Mouse (Mus musculus) embryonic fibroblast, embryonic 13.5 days (primary cell): ENCODE measurements around the gene Slc6a6.

ENCODE experiments used
- CTCF ChIP-seq: IDR thresholded peaks from 2 replicates; pipeline ENCODE4 v1.5.1; 2011; ENCODE audit warnings: mild to moderate bottlenecking, control low read depth, low read length, moderate library complexity, borderline replicate concordance; ENCODE audit not compliant: insufficient read depth
- POLR2A ChIP-seq: IDR thresholded peaks from 2 replicates; pipeline ENCODE4 v1.6.1; 2011; ENCODE audit warnings: low read depth, mild to moderate bottlenecking, control low read depth, low read length, moderate library complexity

DNA sequence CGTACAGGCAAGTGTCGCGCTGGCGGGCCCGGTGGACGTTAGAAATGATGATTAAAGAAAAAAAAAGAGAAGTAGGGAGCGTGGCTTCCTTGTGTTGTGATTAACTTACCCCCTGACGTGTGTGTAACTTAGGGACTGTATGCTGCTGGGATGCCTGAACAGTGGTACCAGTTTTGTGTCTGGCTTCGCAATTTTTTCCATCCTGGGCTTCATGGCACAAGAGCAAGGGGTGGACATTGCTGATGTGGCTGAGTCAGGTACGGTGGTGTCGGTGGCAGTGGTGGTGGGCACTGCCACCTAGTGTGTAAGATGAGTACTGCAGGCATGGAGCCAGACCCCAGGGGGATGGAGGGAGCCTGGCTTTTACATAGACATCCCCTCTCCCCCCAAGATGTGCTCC, 57.2 kb downstream of the Slc6a6 start:
- TF ChIP-seq CTCF, result peak; percentile 94
- no peak for TF ChIP-seq POLR2A
